Mouse (Mus musculus) olfactory bulb, adult 2 months (tissue): ENCODE data around the gene Olfr620.

Source experiments
- CTCF ChIP-seq: fragments of 200-500 bp; IDR thresholded peaks from 2 replicates; pipeline ENCODE4 v1.5.1; 2012; ENCODE audit warnings: low read depth, mild to moderate bottlenecking, low read length, moderate library complexity; ENCODE audit not compliant: insufficient read depth
- POLR2A ChIP-seq: fragments of 200-500 bp; IDR thresholded peaks from 2 replicates; pipeline ENCODE4 v1.6.1; 2012; ENCODE audit warnings: mild to moderate bottlenecking, low read depth, low read length, moderate library complexity; ENCODE audit not compliant: insufficient read depth

- no peak for TF ChIP-seq POLR2A
- TF ChIP-seq CTCF: no peak
Observed at GRCm38 (mm10) chr7:103600275-103600674, 12.1 kb downstream of the Olfr620 start, which contains the start of gene Olfr619.
